Mouse (Mus musculus): ENCODE results near the gene Kif6.

Gene Kif6

DNA sequence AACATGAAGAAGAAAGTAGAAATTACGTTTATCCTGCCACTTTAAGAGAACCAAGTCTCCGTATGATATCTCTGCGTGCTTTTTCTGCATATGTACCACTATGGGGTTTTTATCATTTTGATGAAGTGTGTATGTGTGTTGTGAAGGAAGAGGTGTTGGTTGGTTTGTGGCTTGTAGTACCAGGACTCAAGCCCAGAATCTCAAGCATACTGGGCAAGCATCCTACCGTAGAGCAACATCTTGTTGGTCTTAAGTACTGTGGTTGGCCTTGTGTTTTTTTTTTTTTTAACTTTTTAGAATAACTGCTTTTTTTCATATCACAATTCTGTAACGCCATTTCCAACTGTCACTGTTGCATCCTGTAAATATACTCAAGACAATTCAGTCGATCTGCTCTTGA, 277.5 kb downstream of the Kif6 start:
- no peak for DNase-seq (ENCODE audit: extremely low spot score, low spot score)

GRCm38 (mm10) chr17:49894471-49894870, 279.5 kb downstream of the Kif6 start:
- no peak for DNase-seq (ENCODE audit: extremely low spot score, low spot score)

- DNase-seq (ENCODE audit: extremely low spot score, low spot score) = peak; percentile 84
These were observed 284.0 kb downstream of the Kif6 start for GRCm38 (mm10) chr17:49898849-49899331.

- no peak for DNase-seq (ENCODE audit: extremely low spot score, low spot score)
These were observed 287.7 kb downstream of the Kif6 start for GRCm38 (mm10) chr17:49902613-49903012.

DNA sequence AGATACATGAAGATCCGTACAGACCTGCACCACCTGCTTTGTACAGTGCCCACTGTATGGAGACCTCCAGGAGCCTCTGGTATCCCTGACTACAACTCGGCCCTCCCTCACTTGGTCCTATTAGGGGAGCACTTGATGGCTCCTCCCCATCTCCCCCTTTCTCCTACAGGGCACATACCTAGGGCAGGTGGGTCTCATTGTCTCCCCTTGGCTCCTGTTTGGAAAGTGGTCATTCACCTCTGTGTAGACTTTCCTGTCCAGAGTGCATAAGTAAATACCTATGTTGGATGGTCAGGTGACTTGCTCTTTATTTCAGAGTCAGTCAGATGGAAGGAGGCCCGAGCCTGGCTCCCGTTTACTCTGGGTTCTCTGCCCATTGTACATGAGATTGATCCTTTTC, 308.5 kb downstream of the Kif6 start:
- no peak for DNase-seq (ENCODE audit: extremely low spot score, low spot score)

DNA sequence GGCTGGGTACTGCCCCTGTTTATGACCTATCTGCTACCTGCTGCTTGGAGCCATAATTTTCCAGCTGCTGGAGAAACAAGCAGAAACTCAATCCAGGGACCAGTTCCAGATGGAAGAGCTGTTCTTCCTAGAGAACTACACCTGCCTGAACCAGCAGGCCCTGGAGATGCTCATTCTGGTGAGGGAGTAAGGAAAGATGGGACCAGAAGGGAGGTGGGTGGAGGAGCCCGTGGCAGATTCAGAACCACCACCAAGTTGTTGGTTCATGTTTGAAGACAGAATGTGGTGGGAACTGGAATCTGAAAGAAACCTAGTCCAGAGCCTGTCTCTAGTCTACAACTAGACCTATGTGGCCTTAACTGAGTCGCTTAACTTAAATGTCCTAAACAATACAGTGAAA, 312.7 kb downstream of the Kif6 start:
- DNase-seq (ENCODE audit: extremely low spot score, low spot score) = no peak

DNA sequence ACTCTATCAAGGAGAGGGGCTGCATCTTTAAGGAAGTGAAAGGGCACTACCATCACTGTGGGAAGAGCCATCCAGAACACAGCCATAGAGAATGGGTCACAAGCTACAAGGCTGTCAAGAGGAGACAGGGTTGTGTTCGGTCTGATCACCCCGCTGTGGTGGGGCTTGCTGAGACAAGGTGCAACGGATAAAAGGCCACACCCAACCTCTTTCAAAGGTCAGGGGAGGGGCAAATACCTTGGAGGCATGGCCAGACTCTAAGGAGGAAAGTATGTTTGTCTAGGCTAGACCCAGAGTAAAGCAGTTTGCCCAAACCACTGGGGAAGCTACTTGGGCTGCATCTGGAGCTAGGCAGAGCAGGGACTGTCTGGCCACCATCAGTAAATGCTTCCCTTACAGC, 318.9 kb downstream of the Kif6 start:
- DNase-seq (ENCODE audit: extremely low spot score, low spot score) = no peak

GRCm38 (mm10) chr17:49934586-49934985, 319.6 kb downstream of the Kif6 start:
- no peak for DNase-seq (ENCODE audit: extremely low spot score, low spot score)

DNA sequence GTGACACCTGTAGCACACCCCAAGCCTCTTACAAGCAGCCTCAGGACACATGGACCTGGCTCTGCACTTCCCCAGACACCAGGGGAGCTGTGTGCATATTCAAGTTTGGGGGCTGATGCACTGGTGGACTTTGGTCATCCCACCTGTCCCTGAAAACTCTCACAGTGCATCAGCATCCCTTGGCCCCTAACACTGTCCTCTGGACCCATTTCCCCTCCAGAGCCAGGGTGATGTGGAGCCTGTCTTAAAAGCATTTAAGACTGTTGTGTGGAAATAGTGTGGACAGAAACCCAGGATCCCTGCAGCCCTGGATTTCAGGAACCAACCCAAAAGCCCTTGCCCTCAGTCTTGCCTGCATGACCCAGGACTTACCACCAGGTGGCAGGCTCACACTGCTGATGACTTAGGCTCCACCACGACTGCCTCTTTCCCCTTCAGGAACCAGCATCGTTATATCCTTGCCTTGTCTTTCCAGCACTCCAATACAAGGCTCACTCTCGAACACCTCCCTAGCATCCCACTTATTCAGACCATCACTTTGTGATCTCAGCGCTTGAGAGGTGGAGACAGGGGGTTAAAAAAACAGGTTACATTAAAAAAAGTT, 320.8 kb downstream of the Kif6 start:
- DNase-seq (ENCODE audit: extremely low spot score, low spot score) = peak; percentile 83

DNA sequence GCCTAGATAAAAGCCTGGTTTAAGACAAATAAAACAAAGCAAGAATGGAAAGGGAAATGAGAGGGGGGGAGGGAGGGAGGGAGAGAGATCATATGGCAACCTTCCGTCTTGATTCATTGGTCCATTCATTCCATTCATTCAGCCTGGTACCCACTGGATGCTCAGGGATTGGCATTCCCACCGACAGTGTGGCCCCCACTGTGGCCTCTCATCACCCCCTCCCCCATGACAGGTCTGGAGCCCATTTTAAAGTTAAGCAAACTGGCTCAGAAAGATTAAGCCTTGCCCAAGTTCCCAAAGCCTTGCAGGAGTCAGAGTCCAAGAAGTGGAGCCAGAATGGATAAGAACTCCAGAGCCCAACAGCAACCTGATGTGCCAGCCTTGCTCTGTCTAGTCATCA, 321.3 kb downstream of the Kif6 start:
- DNase-seq (ENCODE audit: extremely low spot score, low spot score) = no peak

- DNase-seq (ENCODE audit: extremely low spot score, low spot score) = no peak
These were observed 324.2 kb downstream of the Kif6 start for GRCm38 (mm10) chr17:49939146-49939545.

GRCm38 (mm10) chr17:49942674-49943073, 327.7 kb downstream of the Kif6 start:
- DNase-seq (ENCODE audit: extremely low spot score, low spot score) = peak; percentile 24

DNA sequence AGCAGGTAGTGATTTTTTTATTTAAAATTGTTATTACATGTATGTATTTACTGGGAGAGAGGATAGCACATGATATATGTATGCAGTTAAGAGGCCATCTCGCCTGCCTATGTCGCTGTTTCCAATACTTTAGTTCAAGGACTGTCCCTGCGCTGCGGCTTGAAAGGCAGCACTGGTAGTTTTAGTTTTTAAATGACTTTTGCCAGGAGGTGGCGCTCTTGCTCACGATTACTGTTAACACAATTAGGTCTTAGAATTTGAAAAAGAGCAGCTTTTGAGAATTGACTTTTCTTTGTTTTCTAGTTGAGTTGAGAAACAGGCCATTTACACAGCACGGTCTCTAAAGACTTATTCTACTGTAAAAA, 336.5 kb downstream of the Kif6 start:
- DNase-seq (ENCODE audit: extremely low spot score, low spot score) = peak; percentile 77

GRCm38 (mm10) chr17:49951856-49952607, 337.1 kb downstream of the Kif6 start:
- peak; percentile 29 for DNase-seq (ENCODE audit: extremely low spot score, low spot score)

DNA sequence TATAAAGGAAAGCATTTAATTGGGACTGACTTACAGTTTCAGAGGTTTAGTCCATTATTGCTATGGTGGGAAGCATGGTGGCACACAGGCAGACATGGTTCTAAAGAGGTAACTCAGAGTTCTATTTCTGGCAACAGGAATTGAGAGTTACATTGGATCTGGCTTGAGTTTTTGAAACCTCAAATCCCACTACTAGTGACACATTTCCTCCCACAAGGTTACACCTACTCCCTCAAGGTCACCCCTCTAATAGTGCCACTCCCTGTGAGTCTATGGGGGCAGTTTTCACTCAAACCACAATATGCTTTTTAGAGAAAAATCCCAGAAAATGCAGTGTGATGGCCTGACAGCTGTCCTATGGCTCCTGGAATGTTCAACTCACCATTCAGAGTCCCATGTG, 344.1 kb downstream of the Kif6 start:
- no peak for DNase-seq (ENCODE audit: extremely low spot score, low spot score)
